Mouse (Mus musculus) lung, adult 2 months (tissue): Measurements from ENCODE around the gene Otub1. TPM values are rescaled to one million over a fixed set of nuclear protein-coding genes. Genes with fewer than 3 reads are reported as not detected.
A peak's percentile ranks its signal among the peaks of the same experiment; 100 is the strongest.

Source experiments
- DNase-seq: peaks from one replicate; pipeline ENCODE4 v3.0.0; 2022
- H3K4me1 ChIP-seq: fragments of 200-500 bp; 2 replicates; pipeline ENCODE4 v1.6.1; 2011; ENCODE audit warnings: low read length; ENCODE audit not compliant: control insufficient read depth, insufficient read depth
- H3K4me3 ChIP-seq: fragments of 200-500 bp; replicated peaks from 2 replicates; pipeline ENCODE3; 2011; ENCODE audit warnings: low read depth, mild to moderate bottlenecking, control low read depth, low read length; ENCODE audit errors: extremely low read depth
- CTCF ChIP-seq: fragments of 200-500 bp; IDR thresholded peaks from 2 replicates; pipeline ENCODE4 v1.5.1; 2011; ENCODE audit warnings: mild to moderate bottlenecking, low read length, control low read depth; ENCODE audit not compliant: insufficient read depth
- POLR2A ChIP-seq: fragments of 200-500 bp; IDR thresholded peaks from 2 replicates; pipeline ENCODE4 v1.6.1; 2011; ENCODE audit warnings: low read depth, mild to moderate bottlenecking, control low read depth, low read length, borderline replicate concordance; ENCODE audit errors: extremely low read depth
- WGBS: fragments of 180-500 bp; shearing (Covaris S2); methylation state at CpG from one replicate; pipeline ENCODE4 v1.1.7; 2018; 5-methylcytosine and 5-hydroxymethylcytosine counted together
- polyA plus RNA-seq: library from polyadenylated mRNA; depleted of rRNA; stranded (reverse); fragments of >200 nt; gene quantifications from 2 replicates; pipeline ENCODE4 v1.2.3, GENCODE M21; 2012

The Otub1 gene
- polyA plus RNA-seq, 1 experiment: 82.0 TPM

GRCm38 (mm10) chr19:7195900-7196728, 10.0 kb downstream of the Otub1 start:
- WGBS: 20% methylated on average over 33 of the region's 33 CpGs
- Histone ChIP-seq H3K4me3 (no peak overlapping the region), H3K4me1 (0 out of 2 replicates have a peak, but pooled peaks cover 3% of the 10 kb centered on the region)
- peak; percentile 50 for TF ChIP-seq CTCF
- TF ChIP-seq POLR2A: no peak
- peak; percentile 63 for DNase-seq

GRCm38 (mm10) chr19:7192561-7192967, 13.6 kb downstream of the Otub1 start:
- WGBS: 62% methylated on average over 2 of the region's 2 CpGs
- 0 out of 2 replicates have a peak, but pooled peaks cover 3% of the 10 kb centered on the region for H3K4me1 ChIP-seq
- no peak for DNase-seq
- H3K4me3 ChIP-seq: no peak overlapping the region
- TF ChIP-seq CTCF: no peak

- Histone ChIP-seq H3K4me3 (no peak overlapping the region), H3K4me1 (0 out of 2 replicates have a peak, but pooled peaks cover 3% of the 10 kb centered on the region)
- TF ChIP-seq POLR2A: no peak
- no peak for TF ChIP-seq CTCF
- 46% methylated on average over 6 of the region's 6 CpGs for WGBS
- DNase-seq: no peak
Observed at GRCm38 (mm10) chr19:7191639-7192038, 14.5 kb downstream of the Otub1 start.

- TF ChIP-seq POLR2A (no peak), CTCF (no peak)
- H3K4me3 ChIP-seq: no peak overlapping the region
- WGBS: 46% methylated on average over 5 of the region's 5 CpGs
- H3K4me1 ChIP-seq: no peaks in the 10 kb centered on the region
- no peak for DNase-seq
Observed at GRCm38 (mm10) chr19:7190986-7191385, 15.1 kb downstream of the Otub1 start.

GRCm38 (mm10) chr19:7189026-7189425, 17.1 kb downstream of the Otub1 start:
- no peak overlapping the region for H3K4me3 ChIP-seq
- WGBS: 83% methylated on average over 4 of the region's 4 CpGs
- H3K4me1 ChIP-seq: no peaks in the 10 kb centered on the region
- TF ChIP-seq CTCF: no peak
- TF ChIP-seq POLR2A: no peak
- DNase-seq: no peak

- no peak overlapping the region for H3K4me3 ChIP-seq
- DNase-seq: no peak
- peaks cover 1% of the 10 kb centered on the region; the same call in 1 of the 2 replicates for H3K4me1 ChIP-seq
- WGBS: 73% methylated on average over 5 of the region's 5 CpGs
- no peak for TF ChIP-seq CTCF
- no peak for TF ChIP-seq POLR2A
Observed at GRCm38 (mm10) chr19:7187157-7187556, 19.0 kb downstream of the Otub1 start.

GRCm38 (mm10) chr19:7185715-7186291, 20.3 kb downstream of the Otub1 start:
- H3K4me3 ChIP-seq: no peak overlapping the region
- TF ChIP-seq CTCF (no peak), POLR2A (no peak)
- 50% methylated on average over 18 of the region's 18 CpGs for WGBS

GRCm38 (mm10) chr19:7185059-7185458, 21.1 kb downstream of the Otub1 start:
- no peak for DNase-seq
- TF ChIP-seq POLR2A (no peak), CTCF (no peak)
- H3K4me1 ChIP-seq: peaks cover 7% of the 10 kb centered on the region; the same call in 1 of the 2 replicates
- no peak overlapping the region for H3K4me3 ChIP-seq
- 70% methylated on average over 4 of the region's 4 CpGs for WGBS

More at GRCm38 (mm10) chr19:7185715-7186291, 20.3 kb downstream of the Otub1 start:
- DNase-seq: no peak
- H3K4me1 ChIP-seq: peaks cover 6% of the 10 kb centered on the region; the same call in 1 of the 2 replicates

- Histone ChIP-seq H3K4me1 (peaks cover 7% of the 10 kb centered on the region; the same call in 1 of the 2 replicates), H3K4me3 (no peak overlapping the region)
- DNase-seq: no peak
- TF ChIP-seq CTCF (no peak), POLR2A (no peak)
- WGBS: 84% methylated on average over 11 of the region's 11 CpGs
Observed at GRCm38 (mm10) chr19:7183419-7183818, 22.7 kb downstream of the Otub1 start.
